Mouse (Mus musculus) lung, adult 2 months (tissue): ENCODE data around the gene Tmx4.

Source experiments
- CTCF ChIP-seq: fragments of 200-500 bp; IDR thresholded peaks from 2 replicates; pipeline ENCODE4 v1.5.1; 2011; ENCODE audit warnings: mild to moderate bottlenecking, low read length, control low read depth; ENCODE audit not compliant: insufficient read depth
- POLR2A ChIP-seq: fragments of 200-500 bp; IDR thresholded peaks from 2 replicates; pipeline ENCODE4 v1.6.1; 2011; ENCODE audit warnings: low read depth, mild to moderate bottlenecking, control low read depth, low read length, borderline replicate concordance; ENCODE audit errors: extremely low read depth

DNA sequence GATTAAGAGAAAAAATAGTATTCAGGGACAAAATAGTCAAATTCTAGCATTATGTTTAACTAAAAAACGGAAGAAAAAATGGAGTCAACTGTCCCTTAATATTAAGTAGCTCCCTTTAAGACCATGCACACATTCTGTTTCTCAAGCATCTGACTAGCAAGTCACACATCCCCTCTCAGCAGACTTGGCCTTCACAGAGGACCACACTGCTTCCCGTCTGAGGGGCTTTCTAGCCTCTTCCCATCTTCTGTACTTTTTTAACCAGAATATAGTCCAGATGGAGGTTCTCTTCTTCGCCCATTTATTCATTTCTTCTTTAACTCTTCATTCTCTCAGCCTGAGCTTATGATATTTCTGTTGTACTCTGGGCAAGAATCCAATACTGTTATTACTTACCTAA lies 35.6 kb upstream of the Tmx4 start:
- TF ChIP-seq POLR2A (no peak), CTCF (no peak)
